Mouse (Mus musculus) neural tube, embryonic 14.5 days (tissue): ENCODE results near the gene Ctnna2. TPM values are rescaled to one million over a fixed set of nuclear protein-coding genes. Genes with fewer than 3 reads are reported as not detected.

Source experiments
- ATAC-seq: fragments of 200-750 bp; cut with Nextera tagmentation; 2 replicates; pipeline ENCODE4 v1.8.0; 2017; ENCODE audit warnings: low read depth, mild to moderate bottlenecking, moderate TSS enrichment, moderate library complexity
- H3K27ac ChIP-seq: fragments of 300-500 bp; sonication (generic); 2 replicates; pipeline ENCODE4 v1.5.1; 2014; ENCODE audit warnings: low read depth, mild to moderate bottlenecking, control low read depth, low read length, moderate library complexity, mixed read lengths
- H3K27me3 ChIP-seq: fragments of 300-500 bp; sonication (generic); 2 replicates; pipeline ENCODE4 v1.6.1; 2014; ENCODE audit warnings: low read length; ENCODE audit not compliant: control insufficient read depth, insufficient read depth
- H3K36me3 ChIP-seq: fragments of 300-500 bp; sonication (generic); 2 replicates; pipeline ENCODE4 v1.6.1; 2014; ENCODE audit warnings: low read length, mixed read lengths; ENCODE audit not compliant: control insufficient read depth, insufficient read depth
- H3K4me1 ChIP-seq: fragments of 300-500 bp; sonication (generic); 2 replicates; pipeline ENCODE4 v1.6.1; 2014; ENCODE audit warnings: low read length; ENCODE audit not compliant: control insufficient read depth, insufficient read depth
- H3K4me2 ChIP-seq: fragments of 300-500 bp; sonication (generic); 2 replicates; pipeline ENCODE4 v1.6.1; 2014; ENCODE audit warnings: mild to moderate bottlenecking, low read depth, low read length, control low read depth
- H3K4me3 ChIP-seq: fragments of 300-500 bp; sonication (generic); 2 replicates; pipeline ENCODE4 v1.5.1; 2014; ENCODE audit warnings: low read depth, low read length, control low read depth, mixed read lengths
- H3K9ac ChIP-seq: fragments of 300-500 bp; sonication (generic); replicated peaks from 2 replicates; pipeline ENCODE4 v1.6.1; 2014; ENCODE audit warnings: low read depth, mild to moderate bottlenecking, control low read depth, low read length, mixed read lengths
- H3K9me3 ChIP-seq: fragments of 300-500 bp; sonication (generic); 2 replicates; pipeline ENCODE4 v1.6.1; 2016; ENCODE audit warnings: low read length; ENCODE audit not compliant: control insufficient read depth
- WGBS: fragments of 180-500 bp; shearing (Covaris S2); extraction: QIAGEN DNeasy Blood & Tissue Kit; methylation state at CpG from one replicate; pipeline ENCODE4 v1.1.7; 2014; 5-methylcytosine and 5-hydroxymethylcytosine counted together
- polyA plus RNA-seq: library from polyadenylated mRNA; unstranded; fragments of >200 nt; fragmentation: Nextera tagmentation; extraction: Ambion mirVana; gene quantifications from 2 replicates; pipeline ENCODE4 v1.2.1, GENCODE M21; 2014

Gene Ctnna2
- polyA plus RNA-seq, 1 experiment from 2014 or later, result 108 TPM

DNA sequence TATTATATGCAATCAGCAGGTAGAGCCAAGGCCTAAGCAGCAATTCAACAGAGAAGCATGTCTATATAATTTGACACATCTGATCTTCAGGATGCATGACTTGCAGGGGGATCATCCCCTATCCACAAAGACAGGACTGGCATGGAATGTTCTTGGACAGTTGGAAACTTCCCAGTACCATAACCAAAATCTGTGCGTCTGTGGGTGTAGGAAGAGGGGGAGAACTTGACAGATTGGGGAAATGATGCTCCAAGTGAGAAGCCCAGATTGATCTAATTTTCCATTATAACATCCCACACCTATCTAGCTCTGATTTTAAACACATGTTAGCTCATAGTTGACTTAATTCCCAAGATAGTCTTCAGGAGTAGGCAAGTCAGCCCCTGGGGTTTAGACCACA lies 968.5 kb downstream of the Ctnna2 start:
- Histone ChIP-seq H3K36me3 (no peaks in the 10 kb centered on the region), H3K4me2 (no peak overlapping the region), H3K27me3 (no peaks in the 10 kb centered on the region), H3K27ac (no peak overlapping the region), H3K9ac (no peak overlapping the region), H3K4me3 (no peak overlapping the region), H3K9me3 (no peaks in the 10 kb centered on the region), H3K4me1 (no peaks in the 10 kb centered on the region)
- WGBS, result 100% methylated on average over 1 of the region's 1 CpGs
- ATAC-seq, result no peak

DNA sequence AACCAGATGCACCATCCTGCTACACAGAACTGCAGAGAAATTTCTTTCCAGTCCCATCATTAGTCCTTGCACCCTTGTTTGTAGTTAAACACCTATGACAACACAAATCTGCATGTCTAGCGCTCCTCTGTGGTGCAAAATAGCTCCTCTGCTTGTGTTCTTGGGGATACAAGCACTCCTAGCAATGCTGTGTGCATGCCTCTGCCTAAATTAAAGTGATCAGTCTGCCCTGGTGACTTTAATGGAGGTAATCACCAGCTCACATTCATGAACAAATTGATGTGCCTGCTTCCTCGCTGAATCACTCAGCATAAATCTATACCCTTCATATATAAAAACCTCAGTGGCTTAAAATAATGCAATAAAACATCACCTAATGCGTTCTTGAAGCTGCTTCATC lies 987.4 kb downstream of the Ctnna2 start:
- Histone ChIP-seq H3K9ac (no peak overlapping the region), H3K27ac (0 out of 2 replicates have a peak overlapping the region, but pooled peaks have one; percentile 22), H3K36me3 (no peaks in the 10 kb centered on the region), H3K27me3 (no peaks in the 10 kb centered on the region), H3K4me3 (no peak overlapping the region), H3K9me3 (no peaks in the 10 kb centered on the region), H3K4me1 (no peaks in the 10 kb centered on the region), H3K4me2 (no peak overlapping the region)
- 47% methylated on average over 3 of the region's 3 CpGs for WGBS
- ATAC-seq, result peak; percentile 85

DNA sequence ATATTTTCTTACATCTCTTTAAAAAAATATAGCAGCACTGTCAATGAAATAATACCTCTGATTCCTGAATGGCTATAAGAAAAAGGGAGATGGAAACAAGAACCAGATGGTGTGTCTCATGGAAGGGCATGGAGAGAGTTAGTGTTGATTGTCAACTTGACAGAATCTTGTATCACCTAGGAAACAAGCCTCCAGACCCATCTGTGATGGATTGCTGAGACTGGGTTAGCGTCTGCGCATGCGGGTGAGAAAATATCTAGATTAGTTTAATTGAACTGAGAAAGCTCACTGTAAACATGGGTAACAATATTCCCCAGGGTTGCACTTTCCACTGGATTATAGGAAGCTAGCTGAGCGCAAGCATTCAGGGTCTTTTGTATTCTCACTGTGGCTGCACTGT lies 994.7 kb downstream of the Ctnna2 start:
- 78% methylated on average over 4 of the region's 4 CpGs for WGBS

DNA sequence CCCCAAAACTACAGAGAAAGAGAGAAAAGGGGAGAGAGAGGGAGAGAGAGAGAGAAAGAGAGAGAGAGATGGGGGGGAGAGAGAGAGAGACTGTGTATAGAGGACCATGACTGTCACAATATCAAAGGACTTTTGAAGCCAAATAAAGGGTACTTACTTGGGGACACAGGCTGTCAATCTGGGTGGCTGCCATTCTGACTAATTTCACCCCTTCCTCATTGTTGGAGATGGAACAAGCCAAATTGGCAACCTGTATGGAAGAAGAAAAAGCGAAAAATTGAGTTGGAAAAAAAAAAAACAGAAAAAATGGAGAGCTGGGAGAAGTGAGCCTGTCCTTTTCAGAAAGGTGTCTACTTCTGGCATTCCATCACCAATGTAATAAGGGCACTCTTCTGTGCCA lies 997.8 kb downstream of the Ctnna2 start:
- Histone ChIP-seq H3K4me2 (no peak overlapping the region), H3K4me3 (no peak overlapping the region), H3K27me3 (no peaks in the 10 kb centered on the region), H3K9ac (no peak overlapping the region), H3K9me3 (no peaks in the 10 kb centered on the region), H3K36me3 (no peaks in the 10 kb centered on the region), H3K4me1 (no peaks in the 10 kb centered on the region), H3K27ac (no peak overlapping the region)
- ATAC-seq, result no peak
- 92% methylated on average over 1 of the region's 1 CpGs for WGBS

More for the DNA sequence above, 994.7 kb downstream of the Ctnna2 start:
- Histone ChIP-seq H3K27ac (no peak overlapping the region), H3K9me3 (no peaks in the 10 kb centered on the region), H3K4me1 (no peaks in the 10 kb centered on the region), H3K36me3 (no peaks in the 10 kb centered on the region), H3K27me3 (no peaks in the 10 kb centered on the region), H3K4me3 (no peak overlapping the region), H3K9ac (no peak overlapping the region), H3K4me2 (no peak overlapping the region)
- ATAC-seq, result no peak

DNA sequence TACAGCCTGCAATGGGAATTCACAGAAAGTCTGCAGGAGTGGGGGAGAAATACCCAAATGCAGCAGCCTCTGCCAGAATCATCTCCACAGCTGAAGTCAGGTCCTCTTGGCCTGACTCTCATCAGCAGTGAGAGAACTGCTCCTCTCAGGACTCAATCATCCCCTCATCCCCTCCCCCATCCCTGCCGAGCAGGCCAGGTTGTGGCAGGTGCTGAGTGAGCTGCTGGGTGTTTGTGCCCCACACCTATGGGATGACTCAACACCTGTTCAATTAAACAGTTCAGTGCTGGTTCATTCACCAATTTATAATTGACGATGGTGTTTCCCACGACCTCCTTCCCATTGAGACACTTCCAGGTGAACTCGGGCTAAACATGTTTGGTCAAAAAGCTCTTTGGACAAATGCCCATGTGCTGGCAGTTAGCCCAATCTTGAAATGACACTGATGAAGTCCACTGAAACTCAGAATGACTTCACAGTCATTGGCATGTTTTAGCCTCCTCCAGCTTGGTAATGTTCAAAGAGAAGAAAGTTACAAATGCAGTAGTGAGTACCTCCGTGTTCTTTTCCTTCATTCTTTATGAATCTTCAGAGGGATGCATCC lies 1000.1 kb downstream of the Ctnna2 start:
- H3K9ac ChIP-seq, result no peak overlapping the region
- no peaks in the 10 kb centered on the region for H3K27me3 ChIP-seq
- ATAC-seq, result no peak
- no peaks in the 10 kb centered on the region for H3K4me1 ChIP-seq
- H3K9me3 ChIP-seq, result no peaks in the 10 kb centered on the region
- no peak overlapping the region for H3K27ac ChIP-seq
- 81% methylated on average over 5 of the region's 5 CpGs for WGBS
- H3K4me3 ChIP-seq, result no peak overlapping the region
- no peaks in the 10 kb centered on the region for H3K36me3 ChIP-seq
- no peak overlapping the region for H3K4me2 ChIP-seq

DNA sequence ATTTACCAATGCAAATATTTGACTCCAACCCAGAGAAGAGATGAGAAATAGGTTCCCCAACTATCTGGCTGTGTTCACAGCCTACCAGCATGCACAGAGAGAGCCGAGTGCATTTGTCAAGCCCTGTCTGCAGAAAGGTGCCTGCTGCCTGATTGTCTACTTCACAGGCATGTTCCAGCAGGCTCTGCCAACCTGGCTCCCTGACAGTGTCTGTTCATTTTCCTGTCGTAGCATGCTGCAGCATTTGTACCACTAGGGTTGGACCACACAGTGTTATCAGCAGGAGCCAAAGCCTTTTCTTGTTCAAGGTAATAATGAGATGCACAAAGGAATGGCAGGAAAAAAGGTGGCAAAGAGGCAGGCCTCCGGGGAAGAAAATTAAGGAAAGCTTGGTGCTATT lies 1001.7 kb downstream of the Ctnna2 start:
- no peak overlapping the region for H3K9ac ChIP-seq
- peak; percentile 28; the same call in 1 of the 2 replicates for ATAC-seq
- H3K4me1 ChIP-seq, result no peaks in the 10 kb centered on the region
- no peaks in the 10 kb centered on the region for H3K27me3 ChIP-seq
- H3K4me3 ChIP-seq, result no peak overlapping the region
- H3K27ac ChIP-seq, result no peak overlapping the region
- no peaks in the 10 kb centered on the region for H3K36me3 ChIP-seq
- H3K9me3 ChIP-seq, result no peaks in the 10 kb centered on the region
- 21% methylated on average over 3 of the region's 3 CpGs for WGBS
- H3K4me2 ChIP-seq, result no peak overlapping the region

DNA sequence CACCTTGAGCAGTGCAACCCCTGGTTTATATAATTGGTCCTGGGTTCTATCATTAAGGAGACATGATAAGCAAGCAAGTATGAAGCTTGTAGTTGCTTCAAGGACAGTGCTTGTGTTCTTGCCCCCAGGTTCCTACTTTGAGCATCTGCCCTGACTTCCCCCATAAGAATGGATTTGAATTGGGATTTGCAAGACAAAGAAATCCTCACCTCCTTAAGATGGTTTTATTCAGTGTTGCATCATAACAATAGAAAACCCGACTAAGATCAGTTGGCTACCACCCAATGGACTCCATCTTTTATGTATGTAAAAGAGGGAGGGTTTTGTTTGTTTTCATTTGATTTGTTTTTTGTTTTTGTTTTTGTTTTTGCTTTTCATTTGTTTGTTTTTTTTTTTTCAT lies 1005.2 kb downstream of the Ctnna2 start:
- H3K27me3 ChIP-seq, result no peaks in the 10 kb centered on the region
- H3K9ac ChIP-seq, result no peak overlapping the region
- 71% methylated on average over 1 of the region's 1 CpGs for WGBS
- H3K36me3 ChIP-seq, result no peaks in the 10 kb centered on the region
- ATAC-seq, result no peak
- no peak overlapping the region for H3K4me2 ChIP-seq
- no peaks in the 10 kb centered on the region for H3K9me3 ChIP-seq
- H3K27ac ChIP-seq, result no peak overlapping the region
- no peak overlapping the region for H3K4me3 ChIP-seq
- no peaks in the 10 kb centered on the region for H3K4me1 ChIP-seq

DNA sequence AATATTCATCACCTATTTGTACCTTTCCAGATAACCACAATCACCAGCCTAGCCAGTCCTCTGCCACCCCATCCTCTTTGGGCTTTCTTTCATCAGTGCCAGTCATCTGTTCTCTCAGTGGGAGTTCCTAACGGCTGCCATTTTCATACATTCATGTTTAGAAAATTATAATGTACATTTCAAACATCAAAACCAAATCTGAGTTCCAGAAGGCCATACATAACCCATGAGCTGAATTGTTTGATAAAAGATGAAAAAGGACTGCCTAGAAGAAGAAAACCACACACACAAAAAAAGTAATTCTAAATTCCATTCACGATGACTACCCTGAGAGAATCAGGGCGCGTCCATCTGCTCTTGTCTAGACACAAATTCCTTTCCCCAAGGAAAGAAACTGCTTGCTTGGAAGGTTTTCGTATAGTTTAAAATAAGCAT lies 1014.5 kb downstream of the Ctnna2 start:
- no peak overlapping the region for H3K27ac ChIP-seq
- H3K4me2 ChIP-seq, result no peak overlapping the region
- H3K9ac ChIP-seq, result no peak overlapping the region
- H3K36me3 ChIP-seq, result no peaks in the 10 kb centered on the region
- no peak overlapping the region for H3K4me3 ChIP-seq
- no peaks in the 10 kb centered on the region for H3K4me1 ChIP-seq
- no peaks in the 10 kb centered on the region for H3K27me3 ChIP-seq
- no peak for ATAC-seq
- 81% methylated on average over 5 of the region's 5 CpGs for WGBS
- no peaks in the 10 kb centered on the region for H3K9me3 ChIP-seq

DNA sequence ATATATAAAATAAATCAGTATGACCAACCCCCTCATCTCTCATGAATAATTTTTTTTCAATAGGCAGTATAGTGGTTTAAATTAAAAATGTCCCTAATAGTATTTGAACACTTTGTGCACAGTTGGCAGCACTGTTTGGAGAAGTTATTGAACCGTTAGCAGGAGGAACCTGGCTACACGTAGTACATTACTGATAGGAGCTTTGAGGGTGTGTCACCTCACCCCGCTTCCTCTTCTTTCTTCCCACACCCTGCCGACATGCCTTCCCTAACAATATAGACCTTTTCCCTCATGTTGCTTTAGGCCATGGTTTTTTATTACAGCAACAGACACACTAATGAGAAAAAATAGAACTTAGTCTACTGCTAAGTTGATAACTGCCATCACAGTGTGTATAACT lies 1071.4 kb downstream of the Ctnna2 start:
- Histone ChIP-seq H3K27me3 (no peaks in the 10 kb centered on the region), H3K36me3 (no peaks in the 10 kb centered on the region), H3K27ac (no peak overlapping the region), H3K4me3 (no peak overlapping the region), H3K9ac (no peak overlapping the region), H3K4me2 (no peak overlapping the region), H3K4me1 (no peaks in the 10 kb centered on the region), H3K9me3 (no peaks in the 10 kb centered on the region)
- WGBS, result 73% methylated on average over 4 of the region's 4 CpGs
- ATAC-seq, result no peak
